Mouse (Mus musculus) spleen, adult 18-20 months (tissue): ENCODE data around the gene Kif3a.

Experiments used
- DNase-seq, 2 experiments: peaks; one replicate each; pipeline ENCODE4 v3.0.0; 2022; ENCODE audit warnings: mixed read lengths in 2 of 2

Kif3a gene

DNA sequence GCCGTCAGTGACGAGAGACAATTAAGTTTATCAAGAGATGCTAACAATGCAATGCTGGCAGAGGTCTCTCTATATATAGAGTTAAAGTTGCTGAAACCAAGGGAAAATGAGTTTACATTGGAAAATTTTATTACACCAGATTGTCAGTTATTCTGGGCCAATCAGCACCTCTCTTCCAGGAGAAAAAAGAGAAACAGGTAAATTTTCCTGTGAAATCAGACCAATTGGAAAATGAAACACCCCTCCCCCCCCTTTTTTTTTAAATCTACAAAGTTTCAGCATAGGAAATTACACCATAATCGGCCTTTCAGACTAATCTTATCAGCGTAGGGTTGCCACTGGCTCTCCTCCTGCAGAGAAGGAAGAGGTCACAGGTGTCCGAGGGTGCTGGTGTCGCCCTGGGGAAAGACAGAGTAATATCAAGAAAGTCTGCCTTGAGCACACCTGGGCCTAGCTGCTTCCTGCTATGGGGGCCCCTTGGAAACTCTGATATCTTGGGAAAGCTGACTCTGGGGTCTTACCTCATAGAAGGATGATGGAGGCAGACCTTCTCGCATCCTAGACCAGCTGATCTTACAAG is 51.5 kb downstream of the Kif3a start, which contains the start of gene Il4:
Il4 (minus strand) TSS at position 51 of the 580 bp plus-strand sequence.
- DNase-seq: no peak

DNA sequence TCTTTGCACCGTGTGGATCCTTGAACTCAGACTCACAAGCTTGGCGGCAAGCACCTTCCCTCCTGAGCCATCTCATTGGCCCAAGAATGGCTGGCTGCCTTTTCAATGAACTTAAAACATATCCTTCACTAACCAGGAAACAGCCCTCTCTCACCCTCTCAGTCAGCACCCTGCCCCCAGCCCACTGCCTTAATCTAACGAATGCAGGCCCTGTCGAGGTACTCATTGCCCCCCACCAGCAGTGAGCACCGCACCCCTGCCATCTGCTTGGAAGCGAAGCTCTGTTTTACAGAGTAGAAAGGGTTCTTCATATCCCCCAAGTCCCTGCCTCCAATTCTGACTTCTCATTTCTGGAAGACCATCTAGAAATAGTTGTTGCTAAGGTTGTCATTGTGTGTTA is 52.2 kb downstream of the Kif3a start:
- DNase-seq: no peak

DNA sequence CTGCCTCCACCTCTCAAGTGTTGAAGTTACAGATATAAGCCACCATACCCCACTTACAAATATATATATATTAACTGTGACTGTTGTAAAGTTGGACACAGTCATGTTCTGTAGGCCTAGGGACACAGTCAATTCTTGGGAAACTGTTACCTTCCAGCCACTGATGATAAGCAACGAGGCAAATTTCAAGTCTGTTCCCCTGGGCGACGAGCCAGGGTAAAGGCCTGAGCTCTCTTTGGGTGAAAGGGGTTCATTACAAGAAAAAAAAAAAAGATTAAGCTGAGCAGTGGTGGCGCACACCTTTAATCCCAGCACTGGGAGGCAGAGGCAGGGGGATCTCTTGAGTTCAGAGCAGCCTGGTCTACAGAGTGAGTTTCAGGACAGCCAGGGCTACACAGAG is 52.9 kb downstream of the Kif3a start:
- DNase-seq: no peak

DNA sequence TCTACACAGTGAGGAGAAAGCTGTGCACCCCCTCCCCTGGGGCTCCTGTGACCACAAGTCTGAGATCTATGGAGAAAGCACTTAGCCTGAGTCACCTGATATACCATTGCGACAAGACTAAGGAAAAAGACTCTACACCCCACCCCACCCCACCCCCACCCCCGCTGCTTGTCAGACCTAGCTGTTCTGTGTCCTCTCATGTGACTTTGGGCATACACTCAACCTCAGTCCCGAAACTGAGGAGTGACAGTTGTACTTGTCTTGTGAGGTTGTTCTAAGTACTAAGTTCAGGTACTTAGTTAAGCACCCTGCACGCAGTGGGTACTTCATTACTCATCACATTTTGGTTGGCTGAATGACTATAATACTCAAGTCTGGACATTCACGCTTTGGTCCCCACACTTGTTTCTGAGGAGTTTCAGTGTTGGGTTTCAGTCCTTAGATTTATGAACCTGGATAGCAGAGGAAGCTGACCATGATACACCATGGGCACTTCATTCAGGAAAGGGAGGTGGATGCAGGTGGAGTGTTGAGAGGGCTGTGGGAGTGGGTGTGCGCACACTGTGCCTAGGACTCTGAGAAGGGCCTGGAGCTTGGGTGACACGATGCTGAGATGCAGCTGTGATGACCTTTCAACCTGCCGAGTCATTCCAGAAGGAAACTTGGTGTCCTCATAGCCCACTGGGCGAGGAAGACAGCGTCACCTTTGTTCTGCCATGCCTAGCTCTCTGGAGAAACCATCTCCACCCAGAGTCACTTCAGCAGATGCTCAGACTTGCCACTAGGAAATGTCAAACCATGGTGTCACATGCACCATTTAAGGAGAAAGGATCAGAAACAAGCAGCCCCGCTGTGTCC is 54.6 kb downstream of the Kif3a start:
- no peak for DNase-seq

DNA sequence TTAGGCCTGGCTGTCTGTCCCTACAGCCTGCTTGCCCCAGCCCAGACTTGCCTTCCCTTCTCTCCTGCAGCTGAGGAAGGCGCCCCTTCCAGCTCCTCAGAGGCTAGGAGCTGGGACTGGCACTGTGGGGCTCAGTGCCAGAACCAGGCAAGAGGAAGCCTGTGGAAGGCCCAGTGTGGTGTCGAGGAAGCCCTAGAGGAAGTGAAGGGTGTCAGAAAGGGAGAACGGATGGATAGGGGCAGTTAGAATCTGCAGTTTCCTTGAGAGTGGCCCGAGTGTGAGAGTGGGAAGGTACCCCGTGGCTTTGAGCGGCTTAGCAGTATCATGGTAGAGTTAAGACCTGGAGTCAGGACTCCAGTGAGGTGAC is 55.2 kb downstream of the Kif3a start:
- DNase-seq: no peak

DNA sequence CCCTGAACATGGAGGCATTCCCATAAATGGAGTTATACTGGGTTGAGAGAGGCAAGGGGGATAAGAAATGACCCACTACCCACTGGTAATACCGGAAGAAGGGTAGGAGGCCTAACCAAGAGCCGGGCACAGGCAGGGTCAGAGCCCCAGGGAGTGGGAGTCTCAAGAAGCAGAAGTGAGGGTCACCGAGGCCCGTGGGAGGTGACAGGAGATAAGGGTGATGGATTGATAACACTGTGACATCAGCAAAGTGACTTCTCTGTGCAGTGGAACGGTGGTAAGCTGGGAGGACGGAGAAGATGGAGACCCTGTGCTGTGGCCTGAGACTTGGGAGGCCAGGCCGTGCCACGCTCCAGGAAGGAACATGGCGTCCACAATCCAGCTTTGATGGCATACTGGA is 56.4 kb downstream of the Kif3a start:
- DNase-seq: no peak

DNA sequence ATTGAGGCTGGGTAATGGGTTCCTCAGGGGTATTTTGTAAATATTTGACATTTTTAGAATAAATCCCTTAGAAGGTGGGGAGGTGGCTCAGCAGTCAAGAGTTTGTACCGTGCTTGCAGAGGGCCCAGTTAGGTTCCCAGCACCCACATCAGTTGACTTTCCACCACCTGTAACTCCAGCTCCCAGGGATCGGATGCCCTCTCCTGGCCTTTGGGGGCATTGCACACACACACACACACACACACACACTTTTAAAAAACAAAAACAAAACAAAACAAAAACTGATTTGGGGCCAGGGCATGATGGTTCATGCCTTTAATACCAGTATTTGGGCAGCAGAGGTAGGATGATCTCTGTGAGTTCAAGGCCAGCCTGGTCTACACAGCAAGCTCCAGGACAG is 56.9 kb downstream of the Kif3a start:
- no peak for DNase-seq

DNA sequence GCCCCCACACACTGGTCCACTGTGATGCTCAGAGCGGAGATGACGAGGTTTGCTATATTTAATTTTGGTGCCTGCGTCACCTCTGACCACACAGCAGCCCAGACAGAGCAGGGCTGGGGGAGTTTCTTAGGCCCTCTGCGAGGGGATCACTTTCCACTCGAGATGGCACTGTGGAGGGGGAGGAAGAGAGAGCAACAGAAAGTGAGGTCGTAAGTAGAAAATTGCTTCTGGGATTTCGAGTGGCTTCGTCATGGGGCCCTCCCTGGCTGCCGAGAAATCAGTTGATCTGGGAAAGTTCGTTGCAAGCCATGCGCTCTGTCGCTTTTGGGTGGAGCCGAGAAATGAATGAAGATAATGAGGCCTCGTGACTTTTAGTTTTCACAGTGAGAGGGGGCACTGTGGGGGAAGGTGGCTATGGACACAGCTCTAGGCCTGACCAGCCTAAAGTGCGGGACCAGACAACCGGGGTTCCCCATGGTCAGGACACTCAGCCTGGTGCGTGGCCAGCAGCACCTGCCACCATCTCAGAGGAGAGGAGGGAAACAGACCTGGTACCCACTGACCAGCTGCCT is 59.7 kb downstream of the Kif3a start:
- DNase-seq: no peak

DNA sequence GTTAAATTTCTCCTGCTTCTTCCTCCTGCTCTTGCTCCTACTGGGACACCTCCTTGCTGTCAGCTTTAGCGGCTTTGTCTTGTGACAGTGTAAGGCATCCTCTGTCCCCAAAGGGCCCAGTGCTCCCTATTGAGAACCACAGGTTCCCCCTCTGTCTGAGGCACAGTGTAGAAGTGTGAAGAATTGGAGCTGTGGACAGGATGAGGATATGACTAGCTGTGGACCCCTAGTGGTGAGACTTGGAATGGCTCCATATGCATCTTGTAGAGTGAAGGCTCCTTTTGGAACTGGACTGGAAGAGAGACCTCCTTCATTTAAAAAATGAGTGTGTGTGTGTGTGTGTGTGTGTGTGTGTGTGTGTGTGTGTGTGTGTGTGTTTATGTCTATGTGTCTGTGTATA is 60.7 kb downstream of the Kif3a start:
- DNase-seq: peak in 1 of 2 experiments; percentile 69

DNA sequence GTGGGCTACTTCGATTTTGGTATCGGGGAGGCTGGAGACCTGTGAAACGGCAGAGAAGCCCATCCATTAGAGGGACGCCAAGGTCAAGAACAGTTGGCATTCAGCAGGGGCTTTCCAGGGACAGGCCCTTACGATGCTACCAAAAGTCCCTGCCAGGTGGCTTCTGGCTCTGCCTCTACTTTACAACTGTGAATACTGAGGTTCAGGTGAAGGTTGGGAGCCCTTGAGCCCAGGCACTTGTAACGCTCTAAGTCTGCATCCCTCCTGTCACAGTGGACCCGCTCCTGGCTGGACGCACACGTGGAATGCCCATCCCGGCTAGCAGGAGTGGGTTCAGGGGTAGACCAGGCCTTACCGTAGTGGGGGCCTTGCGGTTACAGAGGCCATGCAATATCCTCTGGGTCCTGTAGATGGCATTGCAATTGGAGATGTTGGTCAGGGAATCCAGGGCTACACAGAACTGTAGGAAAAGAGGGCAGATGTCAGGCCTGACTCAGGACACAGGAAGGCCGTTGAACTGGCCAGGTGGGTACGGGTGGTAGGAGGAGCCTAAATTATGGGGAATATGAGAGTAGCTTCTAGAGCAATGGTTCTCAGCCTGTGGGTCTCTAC is 65.0 kb downstream of the Kif3a start:
- DNase-seq: no peak

DNA sequence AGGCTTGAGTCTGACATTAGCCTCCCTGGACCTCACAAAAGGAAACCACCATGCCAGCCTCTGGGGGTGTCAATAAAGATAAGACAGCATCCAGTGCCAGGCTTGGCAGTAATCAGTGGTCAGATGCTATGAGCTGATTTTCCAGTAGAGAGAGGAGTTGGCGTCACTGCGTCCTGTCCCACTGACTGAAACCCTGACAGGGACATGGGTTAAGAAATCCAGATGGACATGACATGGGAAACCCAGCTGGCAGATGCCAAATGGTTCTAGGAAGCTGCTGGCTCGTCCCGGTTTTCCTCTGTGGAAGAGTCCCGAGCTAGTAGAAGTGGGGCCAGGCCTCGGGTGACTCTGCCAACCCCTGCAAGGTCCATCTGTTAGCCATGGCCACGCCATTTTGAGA is 66.5 kb downstream of the Kif3a start:
- no peak for DNase-seq

DNA sequence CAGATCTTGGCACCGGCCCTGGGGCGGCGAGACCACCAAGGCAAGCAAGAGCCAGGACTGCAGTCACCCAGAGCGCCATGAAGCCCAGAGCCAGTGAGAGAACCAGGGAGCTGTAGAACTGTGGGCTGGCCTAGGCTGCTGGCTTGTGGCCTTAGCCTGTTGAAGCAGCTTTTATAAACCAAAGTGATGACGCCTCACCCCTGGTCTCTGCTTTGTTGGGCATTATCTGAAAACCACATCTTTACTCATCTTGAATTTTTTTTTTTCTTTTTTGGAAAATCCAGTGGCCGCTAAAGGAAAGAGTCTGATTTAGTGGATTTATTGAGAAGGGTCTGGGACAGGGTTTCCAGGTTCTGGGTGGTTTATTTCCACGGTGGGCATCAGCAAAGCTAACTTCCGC is 67.4 kb downstream of the Kif3a start, which contains the start of gene Il13:
Il13 (minus strand) TSS at position 147 of the 400 bp plus-strand sequence.
- DNase-seq: no peak

DNA sequence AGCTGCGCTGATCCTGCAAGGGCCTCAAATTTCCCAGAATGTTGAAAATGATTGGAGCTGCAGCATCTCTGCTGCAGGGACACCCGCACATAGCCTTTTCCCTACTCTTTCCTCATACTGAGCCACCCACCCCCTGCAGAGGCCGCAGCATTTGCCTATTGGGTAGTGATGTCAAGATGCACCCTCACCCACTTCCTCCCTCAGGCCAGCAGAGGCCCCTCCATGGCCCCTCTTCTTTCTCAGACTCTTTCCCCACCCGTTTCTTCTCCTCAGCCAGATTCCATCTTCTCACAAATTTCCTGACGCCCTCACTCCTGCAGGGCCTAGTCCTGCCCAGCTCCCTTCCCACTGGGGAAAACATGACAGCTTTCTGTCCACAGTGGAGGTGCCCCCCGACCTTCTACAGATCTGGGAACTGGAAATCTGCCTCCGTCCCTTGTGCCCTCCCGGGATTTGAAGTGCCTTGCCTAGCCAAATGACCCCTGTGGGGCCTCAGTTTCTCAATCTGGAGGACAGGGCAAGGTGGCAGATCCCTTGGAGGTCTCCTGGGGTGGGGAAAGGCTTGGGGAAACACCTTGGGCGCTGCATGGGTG is 68.5 kb downstream of the Kif3a start:
- no peak for DNase-seq

DNA sequence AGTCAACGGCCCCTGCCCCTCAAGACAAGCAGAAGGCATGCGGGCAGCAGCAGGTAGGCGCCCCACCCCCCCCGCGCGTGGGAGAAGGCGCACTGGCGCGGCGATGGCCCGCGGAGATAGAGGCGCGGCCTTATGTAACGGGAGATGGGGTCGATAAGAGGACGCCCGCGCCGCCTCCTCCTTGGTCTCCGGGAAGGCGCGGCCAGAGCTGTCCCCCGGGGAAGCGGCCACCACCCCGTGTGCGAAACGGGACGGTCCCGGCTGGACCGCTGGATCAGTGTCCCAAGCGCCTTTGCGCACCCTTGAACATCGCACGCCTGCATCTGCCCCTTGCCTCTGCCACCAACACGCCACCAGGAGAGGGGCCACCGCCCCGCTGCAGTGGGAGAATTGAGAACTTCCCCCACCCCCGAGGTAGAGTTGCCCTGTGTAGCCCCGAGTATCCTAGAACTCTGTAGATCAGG is 69.0 kb downstream of the Kif3a start:
- no peak for DNase-seq

DNA sequence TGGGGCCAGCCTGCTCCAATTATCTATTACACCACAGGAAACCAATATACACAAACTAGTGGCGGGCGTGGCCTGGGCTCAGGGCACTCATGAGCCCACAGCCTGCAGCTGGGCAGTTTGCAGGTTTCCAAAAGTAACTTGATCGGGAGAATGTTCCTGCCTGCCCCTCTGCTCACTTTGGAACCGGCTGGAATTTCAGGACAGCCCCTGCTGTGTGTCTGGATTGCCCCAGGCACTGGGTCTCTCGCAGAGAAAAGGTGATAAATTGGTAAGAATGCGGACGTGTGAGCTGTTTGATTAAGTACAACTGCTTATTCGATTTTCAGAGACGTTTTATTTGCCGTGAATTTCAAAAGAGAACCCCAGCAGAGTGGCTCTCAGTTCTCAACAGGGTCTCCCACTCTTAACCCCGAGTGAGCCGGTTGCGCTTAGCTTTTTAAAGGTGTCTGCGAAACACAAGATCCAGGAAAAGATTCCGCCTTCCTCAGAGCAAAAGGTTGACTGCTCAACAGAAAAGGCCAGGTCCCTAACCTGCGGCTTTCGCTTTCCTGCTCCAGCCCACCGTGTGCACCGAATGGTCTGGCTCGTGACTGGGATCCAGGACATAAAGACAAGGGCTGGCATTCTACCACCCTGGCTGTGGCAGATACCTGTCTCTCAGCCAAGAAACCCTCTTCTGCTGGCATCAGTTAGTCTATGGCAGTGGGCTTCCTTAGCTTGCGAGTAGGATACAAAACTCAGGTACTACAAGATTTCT is 70.0 kb downstream of the Kif3a start:
- DNase-seq: no peak

DNA sequence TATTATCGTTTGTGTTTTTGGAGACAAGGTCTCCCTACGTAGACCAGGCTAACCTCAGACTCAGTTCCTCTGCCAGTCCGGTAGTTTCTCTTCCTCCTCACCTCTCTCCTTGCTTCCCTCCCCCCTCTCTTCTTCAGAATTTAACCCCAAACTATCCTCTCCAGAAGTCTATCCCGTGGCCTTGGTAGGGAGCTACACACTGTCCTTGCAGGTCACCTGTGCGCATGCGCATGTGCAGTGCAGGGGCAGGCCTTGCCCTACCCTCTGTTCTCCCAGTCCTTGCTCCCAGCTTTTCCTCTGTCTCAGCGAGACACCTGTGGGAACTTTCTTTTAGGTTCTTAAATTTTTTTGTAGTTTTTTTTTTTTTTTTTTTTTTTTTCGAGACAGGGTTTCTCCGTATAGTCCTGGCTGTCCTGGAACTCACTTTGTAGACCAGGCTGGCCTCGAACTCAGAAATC is 70.7 kb downstream of the Kif3a start:
- DNase-seq: no peak

DNA sequence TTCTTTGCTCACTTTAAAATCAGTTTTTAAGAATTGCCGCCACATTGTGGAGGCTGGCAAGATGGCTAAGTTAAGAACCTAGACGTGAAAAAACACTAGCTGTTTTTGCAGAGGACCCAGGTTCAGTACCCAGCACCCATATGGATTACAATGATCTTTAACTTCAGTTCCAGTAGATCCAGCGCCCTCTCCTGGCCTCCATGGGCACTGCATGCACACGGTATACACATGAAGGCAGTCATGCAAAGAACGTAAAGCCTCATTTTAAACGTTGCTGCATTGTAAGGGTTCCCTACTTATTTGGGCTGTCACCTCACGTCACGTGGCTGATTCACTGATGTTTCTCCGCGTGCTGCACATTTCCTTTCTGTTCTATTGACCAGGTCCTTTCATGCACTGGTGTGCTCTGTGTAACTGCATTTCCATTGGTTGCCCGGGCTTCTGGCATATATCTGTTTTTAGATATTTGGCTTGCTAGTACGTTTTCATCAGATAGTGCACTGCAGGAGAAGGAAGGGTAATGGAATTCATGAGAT is 75.6 kb downstream of the Kif3a start:
- DNase-seq: no peak

DNA sequence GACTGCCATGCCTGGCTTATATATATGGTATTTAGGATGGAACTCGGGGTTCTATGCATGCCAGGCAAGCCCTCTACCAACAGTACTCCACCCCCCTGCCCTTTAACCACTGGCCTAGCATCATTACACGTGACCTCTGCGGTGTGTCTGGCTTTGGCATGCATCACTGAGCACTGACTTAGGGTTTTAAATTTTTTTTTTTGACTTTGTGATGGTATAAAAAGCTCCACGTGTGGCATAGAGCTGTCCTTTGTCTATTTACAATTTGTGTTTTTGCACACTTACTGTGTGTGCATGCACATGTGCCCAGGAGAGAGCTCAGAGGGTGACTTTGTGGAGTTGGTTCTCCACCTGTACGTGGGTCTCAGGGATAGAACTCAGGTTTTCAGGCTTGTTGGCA is 76.8 kb downstream of the Kif3a start:
- no peak for DNase-seq

DNA sequence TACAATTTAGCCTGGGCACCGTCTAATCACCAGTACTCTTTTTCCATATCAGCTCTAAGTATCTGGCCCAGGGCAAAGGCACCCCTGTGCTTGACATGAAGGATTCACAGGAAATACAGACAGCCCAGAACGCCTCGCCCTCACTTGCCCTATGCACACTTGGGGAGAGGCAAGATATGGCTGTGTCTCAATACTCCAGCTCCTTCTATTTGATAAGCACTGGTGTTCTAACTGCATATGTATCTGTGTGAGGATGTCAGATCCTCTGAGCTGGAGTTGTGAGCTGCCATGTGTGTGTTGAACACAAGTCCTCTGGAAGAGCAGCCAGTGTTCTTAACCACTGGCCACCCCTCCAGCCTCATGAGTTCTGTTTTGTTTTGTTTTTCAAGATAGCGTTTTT is 84.3 kb downstream of the Kif3a start:
- no peak for DNase-seq
